Mouse (Mus musculus): Measurements from ENCODE around the gene Catsperd. TPM values are rescaled to one million over a fixed set of nuclear protein-coding genes. Genes with fewer than 3 reads are reported as not detected.
A peak's percentile ranks its signal among the peaks of the same experiment; 100 is the strongest.

The Catsperd gene
- polyA plus RNA-seq, 1 experiment = 1.2 TPM

- no peak for DNase-seq (ENCODE audit: low read depth)
Measured at GRCm38 (mm10) chr17:56664333-56664732, 36.4 kb downstream of the Catsperd start.

GRCm38 (mm10) chr17:56666384-56666783 is 38.4 kb downstream of the Catsperd start:
- DNase-seq (ENCODE audit: low read depth) = no peak

GRCm38 (mm10) chr17:56667591-56667990 is 39.6 kb downstream of the Catsperd start:
- no peak for DNase-seq (ENCODE audit: low read depth)

GRCm38 (mm10) chr17:56668384-56669144 is 40.6 kb downstream of the Catsperd start:
- DNase-seq (ENCODE audit: low read depth) = no peak

- DNase-seq (ENCODE audit: low read depth) = no peak
Measured at GRCm38 (mm10) chr17:56669766-56670165, 41.8 kb downstream of the Catsperd start.

- DNase-seq (ENCODE audit: low read depth) = peak; percentile 80
Measured at GRCm38 (mm10) chr17:56672941-56673646, 45.2 kb downstream of the Catsperd start, which contains the start of gene Ranbp3. Gene Ranbp3 (plus strand): TSS chr17:56673294.

GRCm38 (mm10) chr17:56673647-56674416 is 45.9 kb downstream of the Catsperd start:
- no peak for DNase-seq (ENCODE audit: low read depth)

- DNase-seq (ENCODE audit: low read depth) = no peak
Measured at GRCm38 (mm10) chr17:56681791-56682190, 53.8 kb downstream of the Catsperd start.

- DNase-seq (ENCODE audit: low read depth) = no peak
Measured at GRCm38 (mm10) chr17:56682880-56683279, 54.9 kb downstream of the Catsperd start.

GRCm38 (mm10) chr17:56683546-56684140 is 55.7 kb downstream of the Catsperd start:
- DNase-seq (ENCODE audit: low read depth) = no peak

- no peak for DNase-seq (ENCODE audit: low read depth)
Measured at GRCm38 (mm10) chr17:56684649-56685048, 56.7 kb downstream of the Catsperd start.

GRCm38 (mm10) chr17:56686801-56687200 is 58.9 kb downstream of the Catsperd start:
- DNase-seq (ENCODE audit: low read depth) = no peak

- DNase-seq (ENCODE audit: low read depth) = no peak
Measured at GRCm38 (mm10) chr17:56688045-56688444, 60.1 kb downstream of the Catsperd start.

- no peak for DNase-seq (ENCODE audit: low read depth)
Measured at GRCm38 (mm10) chr17:56688689-56689088, 60.7 kb downstream of the Catsperd start.

GRCm38 (mm10) chr17:56693395-56693794 is 65.5 kb downstream of the Catsperd start:
- DNase-seq (ENCODE audit: low read depth) = no peak

- DNase-seq (ENCODE audit: low read depth) = no peak
Measured at GRCm38 (mm10) chr17:56693851-56694310, 65.9 kb downstream of the Catsperd start.

- no peak for DNase-seq (ENCODE audit: low read depth)
Measured at GRCm38 (mm10) chr17:56700451-56700850, 72.5 kb downstream of the Catsperd start.

GRCm38 (mm10) chr17:56703038-56703437 is 75.1 kb downstream of the Catsperd start:
- DNase-seq (ENCODE audit: low read depth) = no peak

- no peak for DNase-seq (ENCODE audit: low read depth)
Measured at GRCm38 (mm10) chr17:56706515-56706914, 78.6 kb downstream of the Catsperd start.

- no peak for DNase-seq (ENCODE audit: low read depth)
Measured at GRCm38 (mm10) chr17:56708692-56709091, 80.7 kb downstream of the Catsperd start.

GRCm38 (mm10) chr17:56709708-56710107 is 81.8 kb downstream of the Catsperd start:
- no peak for DNase-seq (ENCODE audit: low read depth)
